Mouse (Mus musculus) midbrain, embryonic 10.5 days (tissue): Measurements from ENCODE around the gene Pop7. TPM values are rescaled to one million over a fixed set of nuclear protein-coding genes. Genes with fewer than 3 reads are reported as not detected.
A peak's percentile ranks its signal among the peaks of the same experiment; 100 is the strongest.

Experiments
- DNase-seq: peaks from one replicate; pipeline ENCODE4 v3.0.0-alpha.2; 2017; ENCODE audit warnings: low spot score
- H3K27ac ChIP-seq: fragments of 300-500 bp; sonication (generic); replicated peaks from 2 replicates; pipeline ENCODE4 v1.5.1; 2016; ENCODE audit warnings: mild to moderate bottlenecking
- H3K27me3 ChIP-seq: fragments of 300-500 bp; sonication (generic); 2 replicates; pipeline ENCODE4 v1.6.1; 2016; ENCODE audit warnings: low read depth, mild to moderate bottlenecking; ENCODE audit not compliant: poor library complexity, severe bottlenecking
- H3K36me3 ChIP-seq: fragments of 300-500 bp; sonication (generic); 2 replicates; pipeline ENCODE4 v1.6.1; 2016; ENCODE audit warnings: mild to moderate bottlenecking, moderate library complexity
- H3K4me1 ChIP-seq: fragments of 300-500 bp; sonication (generic); 2 replicates; pipeline ENCODE4 v1.6.1; 2016
- H3K4me3 ChIP-seq: fragments of 300-500 bp; sonication (generic); 2 replicates; pipeline ENCODE4 v1.5.1; 2016; ENCODE audit warnings: mild to moderate bottlenecking, moderate library complexity
- H3K9me3 ChIP-seq: fragments of 300-500 bp; sonication (generic); replicated peaks from 2 replicates; pipeline ENCODE4 v1.6.1; 2016; ENCODE audit warnings: mild to moderate bottlenecking
- WGBS: fragments of 180-500 bp; shearing (Covaris S2); methylation state at CpG from one replicate; pipeline ENCODE4 v1.1.7; 2016; 5-methylcytosine and 5-hydroxymethylcytosine counted together
- polyA plus RNA-seq: library from polyadenylated mRNA; unstranded; fragments of >200 nt; fragmentation: Nextera tagmentation; extraction: Ambion mirVana; gene quantifications from 2 replicates; pipeline ENCODE4 v1.2.1, GENCODE M21; 2016

Pop7 gene
- polyA plus RNA-seq, 1 experiment from 2014 or later, result 55.3 TPM

DNA sequence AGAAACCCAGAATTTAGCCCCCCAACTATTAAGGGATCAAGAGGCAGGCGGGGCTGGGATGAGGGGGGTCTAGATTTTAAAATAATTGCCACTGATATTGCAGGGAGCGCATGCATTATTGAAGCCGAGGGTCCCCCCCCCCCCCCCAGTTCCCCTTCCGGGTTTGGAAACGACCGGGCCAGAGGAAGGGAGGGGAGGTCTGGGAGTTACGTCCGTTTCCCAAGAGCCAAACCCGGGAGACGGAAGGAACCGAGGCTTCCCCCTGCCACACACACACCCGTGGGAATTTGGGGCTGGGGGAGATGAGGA, 30.4 kb upstream of the Pop7 start:
- Histone ChIP-seq H3K27me3 (no peaks in the 10 kb centered on the region), H3K9me3 (no peaks in the 10 kb centered on the region), H3K27ac (peak overlapping the region; percentile 99), H3K4me3 (peak overlapping the region; percentile 95), H3K36me3 (peaks cover 29% of the 10 kb centered on the region), H3K4me1 (peaks cover 50% of the 10 kb centered on the region)
- DNase-seq, result no peak
- WGBS, result 0% methylated on average over 10 of the region's 12 CpGs

DNA sequence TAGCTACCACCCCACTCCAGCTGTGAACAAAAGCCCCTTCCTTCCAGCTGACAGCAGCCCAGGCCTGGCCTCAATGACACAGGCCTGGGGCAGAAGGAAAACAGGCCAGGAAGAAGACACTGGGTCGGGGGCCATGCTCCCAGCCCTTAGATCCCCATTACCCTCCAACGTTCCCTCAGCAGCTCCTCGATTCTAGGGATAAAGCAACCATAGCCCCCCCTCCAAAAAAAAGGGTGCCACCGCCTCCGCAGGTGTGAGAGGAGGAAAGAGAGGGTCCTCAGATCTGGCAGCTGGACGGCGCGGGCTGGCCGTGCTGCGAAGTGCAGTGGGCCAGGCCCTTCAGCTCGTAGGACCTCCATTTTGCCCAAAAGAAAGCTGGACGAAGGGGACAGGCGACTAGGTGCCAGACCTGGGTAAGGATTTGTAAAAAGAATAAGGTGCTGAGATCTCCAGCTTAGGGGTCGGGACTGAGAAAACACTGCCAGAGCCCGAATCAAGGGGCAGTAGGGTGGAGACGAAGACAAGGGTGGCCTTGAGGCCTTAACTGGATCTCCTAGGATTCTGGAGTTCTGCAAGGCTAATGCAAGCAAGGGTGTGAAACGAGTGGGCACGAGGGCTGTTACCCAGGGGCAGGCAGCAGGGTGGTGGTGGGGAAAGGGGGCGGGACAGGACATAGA, 30.0 kb upstream of the Pop7 start:
- H3K9me3 ChIP-seq, result no peaks in the 10 kb centered on the region
- H3K27me3 ChIP-seq, result no peaks in the 10 kb centered on the region
- DNase-seq, result peak; percentile 60
- peak overlapping the region; percentile 99 for H3K27ac ChIP-seq
- peak overlapping the region; percentile 95 for H3K4me3 ChIP-seq
- H3K36me3 ChIP-seq, result peaks cover 34% of the 10 kb centered on the region
- peaks cover 52% of the 10 kb centered on the region for H3K4me1 ChIP-seq
- under 1% methylated on average over 19 of the region's 19 CpGs for WGBS

DNA sequence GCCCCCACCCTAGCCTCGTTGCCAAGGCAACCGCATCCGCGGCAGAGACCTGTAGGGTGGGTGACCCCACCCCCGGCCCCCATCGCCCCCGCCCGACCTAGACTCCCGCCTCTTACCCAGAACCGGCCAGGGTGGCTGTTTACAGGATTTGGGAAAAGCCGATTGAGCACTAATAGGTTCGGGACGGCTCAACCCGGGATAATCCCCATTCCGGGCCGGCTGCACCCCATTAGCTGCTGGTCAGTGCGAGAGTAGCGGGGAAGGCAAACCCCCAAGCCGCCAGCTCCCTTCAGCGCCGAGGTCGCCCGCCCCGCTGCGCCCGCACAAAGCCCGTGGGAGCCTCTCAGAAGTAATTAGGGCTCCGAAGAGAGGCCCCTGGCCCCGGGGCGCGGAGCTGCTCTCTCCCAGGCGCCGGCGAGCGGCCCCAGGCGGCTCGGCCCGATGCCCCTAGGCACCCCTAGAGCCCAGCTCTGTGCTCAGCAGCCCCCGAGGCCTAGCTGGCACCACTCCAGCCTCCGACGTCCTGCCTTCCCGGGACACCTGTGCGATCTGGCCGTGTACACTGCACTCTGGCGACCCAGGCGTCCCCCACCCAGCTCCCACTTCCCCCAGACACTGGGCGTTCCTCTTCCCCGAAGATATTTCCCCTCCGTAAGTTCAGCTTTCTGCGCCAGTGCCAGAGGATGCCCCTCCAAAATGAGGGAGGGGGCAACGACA, 29.3 kb upstream of the Pop7 start:
- Histone ChIP-seq H3K36me3 (peaks cover 41% of the 10 kb centered on the region), H3K9me3 (no peaks in the 10 kb centered on the region), H3K4me3 (peak overlapping the region; percentile 95), H3K4me1 (peaks cover 59% of the 10 kb centered on the region), H3K27ac (peak overlapping the region; percentile 99), H3K27me3 (no peaks in the 10 kb centered on the region)
- 0% methylated on average over 51 of the region's 51 CpGs for WGBS
- peak; percentile 94 for DNase-seq

DNA sequence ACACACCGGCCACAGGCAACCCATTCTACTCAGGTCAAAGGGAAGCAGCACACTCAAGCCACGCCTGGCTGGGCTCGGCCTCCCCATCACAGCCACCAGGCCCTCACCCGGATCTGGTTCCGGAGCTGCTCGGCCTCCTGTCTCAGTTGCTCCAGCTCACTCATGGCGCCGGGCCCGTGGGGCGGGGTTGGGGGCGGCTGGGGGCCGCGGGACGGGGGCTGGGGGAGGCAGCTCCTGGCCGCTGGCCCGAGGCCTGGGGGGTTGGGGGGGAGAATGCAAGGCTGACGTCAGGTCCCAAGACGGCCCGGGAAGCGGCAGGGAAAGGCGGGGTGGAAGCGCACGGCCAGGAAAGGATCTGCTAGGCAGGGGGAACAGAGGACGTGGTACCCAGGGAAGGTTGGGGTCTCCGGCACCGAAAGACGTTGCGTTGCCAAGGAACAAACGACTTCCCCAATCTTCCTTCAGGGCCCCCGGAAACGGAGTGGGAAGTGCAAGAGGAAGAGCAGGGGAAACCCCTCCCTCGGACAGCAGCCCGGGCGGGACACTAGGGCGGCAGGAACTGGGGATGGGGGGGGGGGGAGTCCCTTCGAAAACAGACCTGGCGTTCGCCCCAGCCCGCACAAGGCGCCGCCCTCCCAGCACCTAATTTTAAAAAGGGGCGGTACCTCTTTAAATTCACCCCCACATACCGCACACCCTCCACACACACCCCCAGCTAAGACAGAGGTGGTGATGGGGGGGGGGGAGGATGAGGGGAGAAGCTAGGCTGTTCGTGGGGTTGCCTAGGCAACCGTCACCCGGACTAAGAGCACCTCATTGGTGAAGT, 28.5 kb upstream of the Pop7 start:
- Histone ChIP-seq H3K27me3 (no peaks in the 10 kb centered on the region), H3K27ac (peak overlapping the region; percentile 99), H3K4me3 (peak overlapping the region; percentile 95), H3K4me1 (peaks cover 65% of the 10 kb centered on the region), H3K9me3 (no peaks in the 10 kb centered on the region), H3K36me3 (peaks cover 49% of the 10 kb centered on the region)
- peak; percentile 76 for DNase-seq
- 1% methylated on average over 45 of the region's 46 CpGs for WGBS

DNA sequence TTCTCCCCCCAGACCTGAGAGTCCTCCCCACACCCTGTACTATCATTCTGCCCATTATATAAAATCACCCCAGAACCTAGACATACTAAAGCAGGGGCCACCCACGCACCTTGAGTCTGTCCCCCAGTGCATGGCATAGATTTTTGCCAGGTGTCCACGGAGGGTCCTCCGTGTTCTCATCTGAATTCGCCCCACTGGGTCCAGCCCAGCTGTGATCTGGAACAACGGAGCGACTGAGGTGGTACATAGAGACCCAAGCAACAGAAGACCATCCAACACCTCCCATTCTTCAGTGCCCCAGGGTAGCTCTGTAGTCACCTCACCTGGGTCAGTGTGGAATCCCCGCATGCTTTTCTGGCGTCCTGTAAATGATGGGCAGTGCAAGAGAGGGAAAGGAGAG, 27.8 kb upstream of the Pop7 start:
- H3K36me3 ChIP-seq, result peaks cover 56% of the 10 kb centered on the region
- H3K4me1 ChIP-seq, result peaks cover 71% of the 10 kb centered on the region
- H3K4me3 ChIP-seq, result peak overlapping the region; percentile 95
- H3K9me3 ChIP-seq, result no peaks in the 10 kb centered on the region
- no peak for DNase-seq
- no peaks in the 10 kb centered on the region for H3K27me3 ChIP-seq
- H3K27ac ChIP-seq, result peak overlapping the region; percentile 99
- 78% methylated on average over 8 of the region's 8 CpGs for WGBS

DNA sequence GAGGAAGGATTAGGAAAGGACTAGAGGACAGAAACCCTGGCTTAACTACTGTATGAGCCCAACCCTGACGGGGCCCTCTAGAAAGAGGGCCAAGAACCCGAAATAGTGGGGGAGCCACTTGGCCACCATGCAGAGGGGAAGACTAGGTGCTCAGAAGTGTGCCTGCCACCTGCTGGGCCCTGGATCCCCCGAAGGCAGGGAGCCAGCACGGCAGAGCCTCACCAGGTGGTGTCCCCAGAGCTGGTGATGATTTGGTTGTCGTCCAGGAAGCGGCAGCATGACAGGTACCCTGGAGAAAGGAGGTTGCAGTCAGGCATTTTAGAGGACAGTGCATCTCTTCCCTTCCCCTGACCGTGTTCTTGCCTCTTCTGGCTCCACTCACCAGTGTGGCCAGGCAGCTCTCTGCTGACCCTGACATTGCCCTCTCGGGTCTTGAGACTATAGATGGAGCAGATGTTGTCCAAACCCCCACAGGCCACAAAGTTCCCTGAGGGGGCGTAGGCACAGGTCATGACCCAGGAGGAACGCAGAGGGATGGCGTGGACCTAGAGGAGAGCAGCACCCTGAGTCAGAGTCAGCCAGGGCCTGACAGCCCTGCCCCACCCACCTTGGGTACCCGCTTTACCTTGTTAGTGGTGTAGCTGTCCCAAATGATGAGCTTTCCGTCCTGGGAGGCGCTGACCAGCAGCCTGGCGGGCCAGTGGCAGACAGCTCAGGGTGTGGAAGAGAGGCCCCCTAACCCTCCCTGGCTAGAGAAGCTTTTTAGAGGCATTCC, 27.1 kb upstream of the Pop7 start:
- H3K27me3 ChIP-seq, result no peaks in the 10 kb centered on the region
- peak overlapping the region; percentile 95 for H3K4me3 ChIP-seq
- peak overlapping the region; percentile 99 for H3K27ac ChIP-seq
- peaks cover 74% of the 10 kb centered on the region for H3K4me1 ChIP-seq
- DNase-seq, result peak; percentile 19
- no peaks in the 10 kb centered on the region for H3K9me3 ChIP-seq
- 71% methylated on average over 15 of the region's 15 CpGs for WGBS
- peaks cover 62% of the 10 kb centered on the region for H3K36me3 ChIP-seq

DNA sequence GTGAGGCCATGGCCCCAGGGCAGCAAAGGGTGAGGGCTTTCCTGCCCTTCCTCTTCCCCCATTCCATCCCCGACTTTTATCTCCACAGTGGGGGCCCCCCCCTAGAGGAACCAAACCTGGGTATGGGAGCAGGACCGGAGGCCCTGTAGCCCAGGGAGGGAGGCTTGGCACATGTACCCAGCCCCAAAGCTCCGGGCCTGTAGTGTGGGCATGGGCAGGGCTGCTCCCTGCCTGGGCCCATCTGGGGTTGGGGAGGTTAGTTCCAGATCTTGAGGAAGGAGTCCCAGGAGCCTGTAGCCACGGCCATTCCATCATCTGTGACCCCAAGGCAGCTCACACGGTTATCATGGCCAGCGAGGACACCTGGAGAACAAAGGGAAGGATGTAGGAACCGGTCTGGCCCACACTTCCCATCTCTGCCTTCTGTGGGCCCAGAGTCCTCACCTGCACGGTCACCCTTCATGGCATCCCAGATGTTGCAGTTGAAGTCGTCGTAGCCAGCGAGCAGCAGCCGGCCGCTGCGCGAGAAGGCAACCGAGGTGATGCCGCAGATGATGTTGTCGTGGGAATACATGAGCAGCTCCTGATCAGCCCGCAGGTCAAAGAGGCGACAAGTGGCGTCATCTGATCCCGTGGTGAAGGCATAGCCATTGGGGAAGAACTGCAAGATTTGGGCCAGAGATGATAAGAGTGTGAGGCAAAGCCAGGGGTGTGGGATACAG, 26.1 kb upstream of the Pop7 start:
- peak overlapping the region; percentile 95 for H3K4me3 ChIP-seq
- 0 out of 2 replicates have a peak overlapping the region, but pooled peaks have one; percentile 23 for H3K27ac ChIP-seq
- H3K9me3 ChIP-seq, result no peaks in the 10 kb centered on the region
- no peaks in the 10 kb centered on the region for H3K27me3 ChIP-seq
- DNase-seq, result no peak
- 87% methylated on average over 22 of the region's 22 CpGs for WGBS
- peaks cover 76% of the 10 kb centered on the region for H3K4me1 ChIP-seq
- peaks cover 72% of the 10 kb centered on the region for H3K36me3 ChIP-seq

DNA sequence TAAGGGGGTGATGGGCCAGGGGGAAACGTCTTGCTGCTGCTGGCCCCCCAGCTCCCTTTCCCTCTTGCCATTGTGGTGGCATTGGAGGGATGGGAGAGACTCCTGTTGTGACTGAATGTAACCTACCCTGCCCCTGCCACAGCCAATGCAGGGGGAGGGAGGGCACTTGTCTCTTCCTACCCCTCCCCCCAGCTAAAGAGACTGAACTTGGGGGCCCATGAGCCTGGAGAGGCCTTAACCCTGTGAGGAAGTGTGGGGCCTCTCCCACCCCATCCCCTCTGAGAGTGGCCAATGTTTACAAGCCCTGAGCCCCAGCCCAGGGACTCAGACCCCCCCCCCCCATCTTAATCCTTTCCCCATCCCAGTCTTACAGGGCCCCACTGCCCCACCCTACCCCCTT, 25.1 kb upstream of the Pop7 start:
- no peak overlapping the region for H3K4me3 ChIP-seq
- DNase-seq, result no peak
- no peaks in the 10 kb centered on the region for H3K9me3 ChIP-seq
- peak overlapping the region; percentile 57; the same call in 1 of the 2 replicates for H3K27ac ChIP-seq
- H3K4me1 ChIP-seq, result peaks cover 78% of the 10 kb centered on the region
- 56% methylated on average over 1 of the region's 1 CpGs for WGBS
- no peaks in the 10 kb centered on the region for H3K27me3 ChIP-seq
- H3K36me3 ChIP-seq, result peaks cover 82% of the 10 kb centered on the region

DNA sequence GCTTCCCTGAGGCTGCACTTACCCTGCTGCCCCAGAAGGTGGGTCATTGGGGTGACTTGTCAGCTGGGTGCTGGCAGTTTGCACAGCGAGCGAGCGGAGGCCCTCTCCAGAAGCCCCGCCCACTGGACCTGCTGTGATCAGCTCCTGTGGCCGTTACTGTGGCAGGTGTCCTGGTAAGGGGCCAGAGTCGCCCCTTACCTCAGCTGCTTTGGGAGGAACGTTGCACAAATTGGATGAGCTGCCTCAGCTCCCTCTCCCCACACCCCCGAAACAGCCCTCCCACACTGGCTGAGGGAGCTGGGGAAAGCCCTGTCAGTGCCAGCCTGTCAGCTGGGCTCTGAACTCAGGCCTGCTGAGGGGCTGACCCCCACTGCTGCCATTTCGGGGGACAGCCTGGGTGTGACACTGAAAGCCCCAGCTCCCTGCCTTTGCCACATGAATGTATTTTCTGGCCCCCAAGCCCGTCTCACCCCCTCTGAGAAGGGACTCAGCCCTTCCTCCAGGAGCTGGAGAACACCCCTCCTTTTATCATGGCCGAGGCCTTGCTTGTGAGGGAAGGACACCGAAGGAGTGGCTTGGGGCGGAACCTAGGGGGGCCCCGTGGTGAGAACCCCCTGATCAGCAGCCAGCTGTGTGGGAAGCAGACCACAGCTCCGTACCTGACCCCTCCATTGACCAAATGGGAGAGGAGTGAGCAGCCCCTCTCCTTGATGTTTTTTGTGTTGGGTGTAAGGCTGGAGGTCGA, 24.0 kb upstream of the Pop7 start:
- H3K27ac ChIP-seq, result peak overlapping the region; percentile 52; the same call in 1 of the 2 replicates
- peaks cover 73% of the 10 kb centered on the region for H3K4me1 ChIP-seq
- 55% methylated on average over 16 of the region's 16 CpGs for WGBS
- H3K4me3 ChIP-seq, result peak overlapping the region; percentile 29
- no peak for DNase-seq
- peaks cover 93% of the 10 kb centered on the region for H3K36me3 ChIP-seq
- H3K27me3 ChIP-seq, result no peaks in the 10 kb centered on the region
- no peaks in the 10 kb centered on the region for H3K9me3 ChIP-seq

DNA sequence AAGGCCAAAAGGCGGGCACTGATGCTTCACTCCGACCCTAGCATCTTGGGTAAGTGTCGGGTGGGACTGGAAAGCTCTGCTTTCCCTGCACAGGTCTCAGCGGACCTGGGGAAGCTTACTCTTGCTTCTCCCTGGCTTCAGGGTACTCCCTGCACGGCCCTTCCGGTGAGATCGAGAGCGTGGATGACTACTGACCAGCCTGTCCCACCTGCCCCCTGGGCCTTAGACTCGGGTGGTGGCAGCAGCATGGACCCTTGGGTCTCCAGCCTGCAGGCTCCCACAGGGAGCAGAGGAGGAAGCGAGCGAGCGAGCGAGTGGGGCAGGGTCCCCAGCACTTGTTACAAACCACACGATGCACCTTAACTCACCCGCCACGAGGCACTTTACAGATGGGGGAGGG, 23.2 kb upstream of the Pop7 start:
- H3K4me3 ChIP-seq, result peak overlapping the region; percentile 14; the same call in 1 of the 2 replicates
- peaks cover 99% of the 10 kb centered on the region for H3K36me3 ChIP-seq
- no peaks in the 10 kb centered on the region for H3K27me3 ChIP-seq
- WGBS, result 84% methylated on average over 16 of the region's 16 CpGs
- no peaks in the 10 kb centered on the region for H3K9me3 ChIP-seq
- DNase-seq, result no peak
- H3K27ac ChIP-seq, result 0 out of 2 replicates have a peak overlapping the region, but pooled peaks have one; percentile 34
- H3K4me1 ChIP-seq, result peaks cover 64% of the 10 kb centered on the region

DNA sequence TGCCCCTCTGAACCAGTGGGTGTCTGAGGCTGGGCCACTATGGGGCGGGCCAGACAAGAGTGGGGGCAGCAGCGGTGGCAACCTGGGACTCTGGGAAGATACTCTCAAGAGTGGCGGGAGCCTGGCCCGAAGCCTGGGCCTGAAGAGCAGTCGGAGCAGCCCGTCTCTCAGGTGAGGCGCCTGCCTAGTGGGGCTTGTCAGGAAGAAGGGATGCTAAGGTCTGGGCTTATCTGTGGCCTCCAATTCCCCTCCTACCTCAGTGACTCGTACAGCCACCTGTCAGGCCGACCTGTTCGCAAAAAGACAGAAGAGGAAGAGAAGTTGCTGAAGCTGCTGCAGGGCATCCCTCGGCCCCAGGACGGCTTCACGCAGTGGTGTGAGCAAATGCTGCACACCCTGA, 22.4 kb upstream of the Pop7 start:
- Histone ChIP-seq H3K4me3 (peak overlapping the region; percentile 14; the same call in 1 of the 2 replicates), H3K4me1 (peaks cover 56% of the 10 kb centered on the region), H3K27ac (peak overlapping the region; percentile 30; the same call in 1 of the 2 replicates), H3K9me3 (no peaks in the 10 kb centered on the region), H3K36me3 (peaks cover 100% of the 10 kb centered on the region), H3K27me3 (no peaks in the 10 kb centered on the region)
- 92% methylated on average over 13 of the region's 13 CpGs for WGBS
- DNase-seq, result no peak
